Mouse (Mus musculus) G1E (cell line): ENCODE results near the gene Dnajb8. TPM values are rescaled to one million over a fixed set of nuclear protein-coding genes. Genes with fewer than 3 reads are reported as not detected.

ENCODE experiments used
- ATAC-seq: 2 replicates; pipeline ENCODE4 v1.8.0; 2016; ENCODE audit warnings: mild to moderate bottlenecking; ENCODE audit not compliant: insufficient number of reproducible peaks, poor library complexity, low FRiP score, severe bottlenecking; ENCODE audit errors: extremely low read depth
- DNase-seq: peaks from one replicate; pipeline ENCODE4 v3.0.0; 2012; ENCODE audit warnings: low spot score
- H3K27me3 ChIP-seq: 2 replicates; pipeline ENCODE4 v1.6.1; 2012; ENCODE audit warnings: mild to moderate bottlenecking, low read length, inconsistent platforms; ENCODE audit not compliant: insufficient read depth
- H3K36me3 ChIP-seq: replicated peaks from 2 replicates; pipeline ENCODE3; 2012; ENCODE audit warnings: mild to moderate bottlenecking, inconsistent platforms
- H3K4me1 ChIP-seq: 2 replicates; pipeline ENCODE4 v1.6.1; 2012; ENCODE audit warnings: low read depth, low read length, inconsistent platforms, mixed read lengths; ENCODE audit not compliant: insufficient read depth
- H3K4me3 ChIP-seq: 2 replicates; pipeline ENCODE4 v1.5.1; 2012; ENCODE audit warnings: low read depth, mild to moderate bottlenecking, inconsistent platforms, low read length, moderate library complexity, mixed read lengths
- H3K9me3 ChIP-seq: replicated peaks from 2 replicates; pipeline ENCODE4 v1.6.1; 2012; ENCODE audit warnings: inconsistent platforms
- CTCF ChIP-seq: IDR thresholded peaks from 2 replicates; pipeline ENCODE4 v1.5.1; 2012; ENCODE audit warnings: low read depth, low read length, inconsistent platforms, mixed read lengths
- GATA1 ChIP-seq: IDR thresholded peaks from 2 replicates; pipeline ENCODE4 v1.6.1; 2012; ENCODE audit warnings: borderline replicate concordance, low read length, inconsistent platforms, mixed read lengths
- GATA2 ChIP-seq: IDR thresholded peaks from 2 replicates; pipeline ENCODE4 v1.6.1; 2012; ENCODE audit warnings: low read depth, low read length, inconsistent platforms, borderline replicate concordance
- POLR2AphosphoS5 ChIP-seq: IDR thresholded peaks from 2 replicates; pipeline ENCODE4 v1.6.1; 2012; ENCODE audit warnings: low read depth, low read length, inconsistent platforms; ENCODE audit not compliant: insufficient replicate concordance
- TAL1 ChIP-seq: conservative IDR thresholded peaks from 2 replicates; pipeline ENCODE4 v1.6.1; 2012; ENCODE audit warnings: low read depth, low read length, inconsistent platforms, mixed read lengths
- polyA plus RNA-seq: library from polyadenylated mRNA; stranded (reverse); fragments of >175 nt; gene quantifications from 2 replicates; pipeline ENCODE4 v1.2.3, GENCODE M21; 2012
- total RNA-seq, 2 experiments: library from RNA; stranded (forward) in 1 of 2; stranded (reverse) in 1 of 2; fragments of 200-1000 nt in 1 of 2; fragments of >200 nt in 1 of 2; fragmentation: Nextera tagmentation in 1 of 2; gene quantifications; 2 replicates each; pipeline ENCODE4 v1.2.3; 2014 to 2017

Dnajb8 gene
- total and polyA plus RNA-seq, 3 experiments: 0.11 TPM; not detected in 2

DNA sequence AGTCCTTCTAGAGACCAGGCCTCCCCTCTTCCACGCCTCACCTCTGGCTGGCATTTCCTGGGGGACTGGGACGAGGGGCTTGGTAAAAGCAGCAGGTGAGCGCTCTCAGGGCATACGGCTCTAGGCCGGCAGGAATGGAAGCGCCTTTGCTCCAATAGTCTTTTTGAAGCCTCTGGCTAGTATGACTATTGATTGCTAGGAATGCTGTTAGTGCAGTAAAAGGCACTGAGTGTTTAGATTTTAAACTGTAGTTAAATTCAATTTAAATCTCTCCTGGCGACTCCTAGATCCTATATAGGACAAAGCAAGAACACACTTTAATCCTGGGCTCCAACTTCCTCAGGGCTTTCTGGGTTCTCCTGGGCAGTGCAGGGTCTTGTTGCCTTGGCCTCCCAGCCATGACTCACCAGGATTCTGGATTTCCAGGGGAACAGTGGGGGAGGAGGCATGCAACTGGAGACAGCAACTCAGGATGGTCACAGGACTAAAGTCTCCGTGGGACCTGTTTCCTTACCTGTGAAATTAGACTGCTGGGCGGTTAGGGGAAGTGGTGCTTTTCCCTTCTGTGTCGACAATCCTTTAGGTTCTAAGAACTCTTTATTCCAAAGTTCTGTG lies 18.2 kb upstream of the Dnajb8 start:
- Histone ChIP-seq H3K4me3 (peak overlapping the region; percentile 99), H3K36me3 (peaks cover 80% of the 10 kb centered on the region), H3K9me3 (no peaks in the 10 kb centered on the region), H3K27me3 (no peaks in the 10 kb centered on the region), H3K4me1 (peaks cover 72% of the 10 kb centered on the region)
- DNase-seq (no peak), ATAC-seq (no peak)
- no peak for TF ChIP-seq TAL1
- no peak for TF ChIP-seq GATA2
- TF ChIP-seq GATA1: no peak
- TF ChIP-seq CTCF: no peak
- no peak for TF ChIP-seq POLR2AphosphoS5

DNA sequence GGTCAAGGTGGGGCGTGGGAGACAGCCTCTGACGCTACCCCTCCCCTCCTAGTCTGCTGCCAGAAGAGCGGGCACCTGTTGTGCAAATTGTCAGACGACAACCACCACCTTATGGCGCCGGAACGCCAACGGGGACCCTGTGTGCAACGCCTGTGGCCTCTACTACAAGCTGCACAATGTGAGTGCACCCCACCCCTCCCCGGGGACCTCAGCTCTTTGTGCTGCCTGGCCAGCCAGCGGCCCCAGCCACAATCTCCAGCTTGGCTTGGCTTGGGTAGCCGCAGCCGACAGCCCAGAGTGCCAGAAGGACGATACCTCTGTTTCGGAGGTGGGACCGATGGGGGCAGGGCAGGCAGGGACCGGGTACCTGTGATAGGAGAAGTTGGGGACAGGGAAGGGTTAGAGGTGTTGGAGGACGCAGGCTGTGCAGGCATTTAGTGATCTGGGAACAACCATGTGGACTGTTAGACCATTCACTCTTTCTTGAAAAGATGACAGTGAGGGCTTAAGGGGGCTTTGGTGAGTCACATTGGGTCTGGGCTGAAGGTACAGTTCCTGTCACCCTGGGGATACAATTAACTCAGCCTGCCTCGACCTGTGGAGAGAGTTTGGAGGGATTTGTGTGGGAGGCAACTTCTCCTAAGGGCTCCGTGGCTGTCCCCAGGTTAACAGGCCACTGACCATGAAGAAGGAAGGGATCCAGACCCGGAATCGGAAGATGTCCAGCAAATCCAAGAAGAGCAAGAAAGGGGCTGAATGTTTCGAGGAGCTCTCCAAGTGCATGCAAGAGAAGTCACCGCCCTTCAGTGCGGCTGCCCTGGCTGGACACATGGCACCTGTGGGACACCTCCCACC lies 17.3 kb upstream of the Dnajb8 start:
- H3K4me1 ChIP-seq: peaks cover 75% of the 10 kb centered on the region
- no peaks in the 10 kb centered on the region for H3K9me3 ChIP-seq
- DNase-seq (no peak), ATAC-seq (no peak)
- peak overlapping the region; percentile 99 for H3K4me3 ChIP-seq
- TF ChIP-seq POLR2AphosphoS5 (peak; percentile 37; the same call in 1 of the 2 replicates), TAL1 (no peak), GATA2 (no peak)
- peaks cover 72% of the 10 kb centered on the region for H3K36me3 ChIP-seq
- no peaks in the 10 kb centered on the region for H3K27me3 ChIP-seq

DNA sequence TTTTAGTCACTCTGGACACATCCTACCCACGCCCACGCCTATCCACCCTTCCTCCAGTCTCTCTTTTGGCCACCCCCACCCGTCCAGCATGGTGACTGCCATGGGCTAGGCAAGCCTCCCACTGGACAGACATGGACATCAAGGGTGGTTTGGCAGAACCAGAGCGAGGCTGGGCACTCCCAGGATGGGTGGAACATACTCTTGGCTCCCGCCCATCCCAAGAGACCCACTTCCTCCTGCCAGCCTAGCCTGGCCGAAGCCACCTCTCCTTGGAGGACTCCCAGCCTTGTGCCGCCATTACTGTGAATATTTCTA lies 16.7 kb upstream of the Dnajb8 start:
- Histone ChIP-seq H3K4me3 (peak overlapping the region; percentile 99; the same call in 1 of the 2 replicates), H3K36me3 (peaks cover 66% of the 10 kb centered on the region), H3K9me3 (no peaks in the 10 kb centered on the region), H3K27me3 (no peaks in the 10 kb centered on the region), H3K4me1 (peaks cover 73% of the 10 kb centered on the region)
- ATAC-seq (no peak), DNase-seq (no peak)
- no peak for TF ChIP-seq GATA2
- TF ChIP-seq GATA1: no peak
- TF ChIP-seq CTCF: no peak
- no peak for TF ChIP-seq TAL1
- no peak for TF ChIP-seq POLR2AphosphoS5

DNA sequence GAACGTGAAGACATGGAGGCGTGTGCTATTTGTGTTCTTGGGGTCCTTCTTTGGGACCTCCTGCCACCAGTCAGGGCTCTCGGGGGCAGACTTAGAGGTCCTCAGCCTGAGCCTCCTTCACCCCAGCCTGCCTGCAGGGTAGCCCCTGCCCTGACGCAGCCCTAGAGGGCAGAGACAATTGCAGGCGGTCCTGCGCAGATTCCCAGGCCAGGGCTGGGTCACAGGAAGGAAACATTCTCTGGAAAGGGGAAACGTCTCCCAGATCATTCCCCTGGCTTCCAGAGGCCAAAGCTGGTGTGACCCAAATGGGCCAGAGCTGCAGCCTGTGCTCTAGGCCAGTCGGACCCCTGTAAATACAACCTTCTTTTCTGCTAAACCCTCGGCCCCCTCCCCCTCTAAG lies 16.1 kb upstream of the Dnajb8 start:
- no peaks in the 10 kb centered on the region for H3K27me3 ChIP-seq
- no peak for TF ChIP-seq GATA2
- TF ChIP-seq GATA1: no peak
- TF ChIP-seq POLR2AphosphoS5: no peak
- TF ChIP-seq CTCF: no peak
- no peak for TF ChIP-seq TAL1
- peaks cover 67% of the 10 kb centered on the region for H3K4me1 ChIP-seq
- H3K4me3 ChIP-seq: peak overlapping the region; percentile 63; the same call in 1 of the 2 replicates
- no peak for ATAC-seq
- no peaks in the 10 kb centered on the region for H3K9me3 ChIP-seq
- peaks cover 60% of the 10 kb centered on the region for H3K36me3 ChIP-seq
- DNase-seq: no peak

DNA sequence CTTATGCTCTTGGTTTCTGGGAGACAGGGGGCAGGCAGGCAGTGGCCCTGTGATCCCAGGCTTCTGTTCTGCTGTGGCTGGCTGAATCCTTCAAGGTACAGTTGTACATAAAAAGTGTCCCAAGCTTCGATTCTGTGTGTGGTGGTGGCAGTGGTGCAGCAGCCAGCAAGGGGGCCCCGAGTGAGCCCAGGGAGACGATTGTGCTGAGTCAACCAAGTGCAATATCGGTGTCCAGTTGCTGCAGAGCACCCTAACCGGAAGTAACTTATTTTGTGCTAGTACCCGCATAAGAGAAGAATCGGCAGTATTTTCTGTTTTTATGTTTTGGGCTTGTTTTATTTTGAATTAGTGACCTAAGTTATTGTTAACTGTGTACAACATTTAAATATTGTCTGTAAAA lies 15.5 kb upstream of the Dnajb8 start:
- Histone ChIP-seq H3K4me3 (peak overlapping the region; percentile 63; the same call in 1 of the 2 replicates), H3K36me3 (peaks cover 54% of the 10 kb centered on the region), H3K4me1 (peaks cover 62% of the 10 kb centered on the region), H3K9me3 (no peaks in the 10 kb centered on the region), H3K27me3 (no peaks in the 10 kb centered on the region)
- TF ChIP-seq GATA2 (no peak), CTCF (no peak), TAL1 (no peak), POLR2AphosphoS5 (no peak), GATA1 (no peak)
- DNase-seq (peak; percentile 56), ATAC-seq (no peak)

DNA sequence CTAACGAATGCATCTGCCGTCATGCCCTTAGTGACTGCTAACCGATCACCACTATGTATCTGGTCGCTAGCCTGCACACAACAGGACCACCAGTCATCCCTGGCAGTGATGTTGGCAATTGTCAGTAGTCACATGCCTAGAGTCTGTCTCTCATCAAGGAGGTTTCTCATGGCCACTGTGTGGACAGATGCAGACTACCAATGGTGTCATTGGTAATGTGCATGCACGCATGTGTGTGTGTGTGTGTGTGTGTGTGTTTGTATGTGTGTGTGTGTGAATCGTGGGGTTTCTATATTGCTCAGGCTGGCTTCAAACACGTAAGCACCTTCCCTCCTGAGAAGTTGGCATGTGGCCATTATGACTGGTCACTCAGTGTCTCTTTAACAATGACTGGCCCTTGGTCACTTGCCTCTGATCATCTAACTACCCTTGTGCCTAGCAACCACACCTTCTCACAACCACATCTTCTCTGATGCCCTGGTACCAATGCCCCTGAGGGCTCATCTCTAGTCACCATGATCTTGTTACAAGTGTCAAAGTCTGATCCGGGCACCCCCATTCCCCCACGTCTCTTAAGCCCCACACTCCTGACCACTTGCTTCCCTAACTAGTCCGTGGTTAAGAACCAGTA lies 14.6 kb upstream of the Dnajb8 start:
- no peak for DNase-seq
- H3K27me3 ChIP-seq: no peaks in the 10 kb centered on the region
- no peak; the same call in 1 of the 2 replicates for ATAC-seq
- no peaks in the 10 kb centered on the region for H3K9me3 ChIP-seq
- H3K36me3 ChIP-seq: peaks cover 44% of the 10 kb centered on the region
- H3K4me1 ChIP-seq: peaks cover 59% of the 10 kb centered on the region
- no peak overlapping the region for H3K4me3 ChIP-seq
- TF ChIP-seq POLR2AphosphoS5 (peak; percentile 98; the same call in 1 of the 2 replicates), GATA2 (no peak)
